Mouse (Mus musculus) midbrain, embryonic 15.5 days (tissue): ENCODE measurements around the gene Sec31b. TPM values are rescaled to one million over a fixed set of nuclear protein-coding genes. Genes with fewer than 3 reads are reported as not detected.
A peak's percentile ranks its signal among the peaks of the same experiment; 100 is the strongest.

Experiments used
- ATAC-seq: fragments of 200-750 bp; cut with Nextera tagmentation; replicated peaks from 2 replicates; pipeline ENCODE4 v1.8.0; 2017; ENCODE audit warnings: moderate TSS enrichment
- H3K27ac ChIP-seq: fragments of 300-500 bp; sonication (generic); 2 replicates; pipeline ENCODE4 v1.5.1; 2015; ENCODE audit warnings: mild to moderate bottlenecking, inconsistent platforms
- H3K27me3 ChIP-seq: fragments of 300-500 bp; sonication (generic); replicated peaks from 2 replicates; pipeline ENCODE4 v1.6.1; 2015; ENCODE audit warnings: inconsistent platforms
- H3K36me3 ChIP-seq: fragments of 300-500 bp; sonication (generic); replicated peaks from 2 replicates; pipeline ENCODE4 v1.6.1; 2015; ENCODE audit warnings: inconsistent platforms
- H3K4me1 ChIP-seq: fragments of 300-500 bp; sonication (generic); 2 replicates; pipeline ENCODE4 v1.6.1; 2015; ENCODE audit warnings: inconsistent platforms
- H3K4me2 ChIP-seq: fragments of 300-500 bp; sonication (generic); 2 replicates; pipeline ENCODE4 v1.6.1; 2015; ENCODE audit warnings: inconsistent platforms, mild to moderate bottlenecking, moderate library complexity
- H3K4me3 ChIP-seq: fragments of 300-500 bp; sonication (generic); 2 replicates; pipeline ENCODE4 v1.5.1; 2015; ENCODE audit warnings: mild to moderate bottlenecking, inconsistent platforms
- H3K9ac ChIP-seq: fragments of 300-500 bp; sonication (generic); 2 replicates; pipeline ENCODE4 v1.6.1; 2015; ENCODE audit warnings: mild to moderate bottlenecking, inconsistent platforms
- H3K9me3 ChIP-seq: fragments of 300-500 bp; sonication (generic); 2 replicates; pipeline ENCODE4 v1.6.1; 2016; ENCODE audit warnings: inconsistent platforms
- WGBS: fragments of 180-500 bp; shearing (Covaris S2); methylation state at CpG from one replicate; pipeline ENCODE4 v1.1.7; 2015; ENCODE audit warnings: mixed read lengths; 5-methylcytosine and 5-hydroxymethylcytosine counted together
- polyA plus RNA-seq: library from polyadenylated mRNA; unstranded; fragments of >200 nt; fragmentation: Nextera tagmentation; extraction: Ambion mirVana; gene quantifications from 2 replicates; pipeline ENCODE4 v1.2.1, GENCODE M21; 2015

Sec31b gene
- polyA plus RNA-seq, 1 experiment from 2014 or later, result 0.30 TPM

DNA sequence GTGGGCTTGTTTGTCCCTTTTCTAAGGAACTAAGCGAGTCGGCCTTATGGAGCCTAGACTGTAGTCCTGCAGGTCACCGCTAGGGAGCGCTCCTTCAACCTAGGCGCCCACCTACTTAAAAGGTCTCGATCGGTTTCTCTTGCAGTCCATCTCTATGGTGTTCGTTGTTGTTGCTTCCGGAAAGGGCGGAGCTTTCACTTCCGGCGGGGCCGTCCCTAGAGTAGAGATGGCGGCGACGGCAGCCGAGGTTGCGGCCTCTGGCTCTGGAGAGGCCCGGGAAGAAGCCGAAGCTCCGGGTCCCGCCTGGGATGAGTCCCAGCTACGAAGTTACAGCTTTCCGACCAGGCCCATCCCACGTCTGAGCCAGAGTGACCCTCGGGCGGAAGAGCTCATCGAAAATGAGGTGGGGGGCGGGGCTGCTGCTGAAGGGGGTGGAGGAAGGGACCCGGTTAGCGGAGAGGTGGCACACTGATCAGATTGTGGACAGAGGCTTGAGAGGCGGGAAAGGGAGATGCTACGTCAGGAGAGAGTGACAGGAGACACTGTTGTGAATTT is 17.1 kb upstream of the Sec31b start, which contains the start of gene Hif1an:
Gene Hif1an, plus strand, starts transcription at position 199 of the 555 bp plus-strand sequence.
- Histone ChIP-seq H3K4me1 (peaks cover 25% of the 10 kb centered on the region), H3K4me2 (peak within 1 kb of the TSS; percentile 56), H3K27me3 (peaks cover 6% of the 10 kb centered on the region; the same call in 1 of the 2 replicates), H3K9me3 (no peaks in the 10 kb centered on the region), H3K36me3 (peaks cover 15% of the 10 kb centered on the region), H3K9ac (peak within 1 kb of the TSS; percentile 60), H3K4me3 (peak within 1 kb of the TSS; percentile 68), H3K27ac (peak within 1 kb of the TSS; percentile 76)
- ATAC-seq, result peak; percentile 96
- under 1% methylated on average over 33 of the region's 33 CpGs for WGBS

DNA sequence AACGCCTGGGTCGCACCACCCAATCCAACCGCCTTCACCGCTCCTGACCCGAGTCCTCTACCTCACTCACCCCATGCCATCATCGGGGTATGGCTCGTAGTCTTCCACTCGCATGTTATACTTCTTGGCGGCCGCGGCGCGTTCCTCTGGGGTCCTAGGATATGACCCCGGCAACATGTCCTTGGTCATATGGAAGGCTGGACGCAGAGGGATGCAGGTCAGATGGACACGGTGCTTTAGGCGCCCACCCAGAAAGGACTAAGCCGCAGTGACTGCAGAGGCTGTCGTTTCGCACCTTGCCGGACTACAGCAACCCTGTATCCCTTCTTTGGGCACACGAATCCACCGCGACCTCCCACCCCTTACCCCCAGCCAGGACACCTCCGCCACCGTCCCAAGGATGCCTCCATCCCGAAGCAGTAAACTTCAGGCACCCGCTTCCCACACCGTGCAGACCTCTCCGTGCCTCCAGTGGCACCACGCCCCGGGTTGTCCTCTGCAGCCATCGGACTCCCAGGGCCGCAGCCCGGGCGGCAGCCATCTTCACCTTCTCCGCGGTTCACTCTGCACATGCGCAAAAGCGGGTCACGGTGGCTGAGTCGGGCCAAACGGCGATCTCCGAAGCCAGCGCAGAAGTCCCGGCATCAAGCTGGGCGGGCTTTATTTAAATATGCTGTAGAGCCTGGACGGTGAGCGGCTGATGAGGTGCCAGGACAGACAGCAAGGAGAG is 9.4 kb upstream of the Sec31b start, which contains the start of gene Ndufb8:
Gene Ndufb8, minus strand, starts transcription at position 580 of the 730 bp plus-strand sequence.
- H3K27ac ChIP-seq, result peak within 1 kb of the TSS; percentile 78
- peak within 1 kb of the TSS; percentile 90 for H3K9ac ChIP-seq
- WGBS, result under 1% methylated on average over 50 of the region's 50 CpGs
- peaks cover 25% of the 10 kb centered on the region for H3K36me3 ChIP-seq
- no peaks in the 10 kb centered on the region for H3K9me3 ChIP-seq
- peaks cover 19% of the 10 kb centered on the region for H3K4me1 ChIP-seq
- ATAC-seq, result peak; percentile 87
- peak within 1 kb of the TSS; percentile 93 for H3K4me2 ChIP-seq
- peak within 1 kb of the TSS; percentile 89 for H3K4me3 ChIP-seq
- peaks cover 6% of the 10 kb centered on the region; the same call in 1 of the 2 replicates for H3K27me3 ChIP-seq

DNA sequence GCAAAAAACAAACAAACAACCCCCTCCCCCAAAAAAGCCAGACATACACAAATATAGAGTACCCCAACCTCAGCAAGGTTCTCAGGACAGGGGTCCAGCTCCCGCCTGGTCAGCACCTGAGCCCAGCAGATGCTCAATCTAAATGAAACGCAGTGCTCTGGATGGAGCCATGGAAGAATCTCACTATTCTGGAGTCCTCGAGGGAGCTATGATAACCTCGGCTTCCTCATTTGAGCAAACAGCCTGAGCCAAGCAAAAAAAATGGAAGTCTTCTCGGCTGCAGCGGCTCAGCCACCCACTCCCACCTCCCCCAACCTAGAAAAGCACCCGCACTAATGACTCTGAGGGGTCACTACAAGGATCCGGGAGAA is 8.8 kb upstream of the Sec31b start:
- Histone ChIP-seq H3K36me3 (peaks cover 30% of the 10 kb centered on the region), H3K27me3 (peaks cover 6% of the 10 kb centered on the region; the same call in 1 of the 2 replicates), H3K9ac (peak overlapping the region; percentile 90), H3K4me2 (peak overlapping the region; percentile 93), H3K27ac (peak overlapping the region; percentile 78), H3K4me3 (peak overlapping the region; percentile 89), H3K4me1 (peaks cover 19% of the 10 kb centered on the region), H3K9me3 (no peaks in the 10 kb centered on the region)
- WGBS, result 4% methylated on average over 8 of the region's 8 CpGs
- peak; percentile 13; the same call in 1 of the 2 replicates for ATAC-seq

DNA sequence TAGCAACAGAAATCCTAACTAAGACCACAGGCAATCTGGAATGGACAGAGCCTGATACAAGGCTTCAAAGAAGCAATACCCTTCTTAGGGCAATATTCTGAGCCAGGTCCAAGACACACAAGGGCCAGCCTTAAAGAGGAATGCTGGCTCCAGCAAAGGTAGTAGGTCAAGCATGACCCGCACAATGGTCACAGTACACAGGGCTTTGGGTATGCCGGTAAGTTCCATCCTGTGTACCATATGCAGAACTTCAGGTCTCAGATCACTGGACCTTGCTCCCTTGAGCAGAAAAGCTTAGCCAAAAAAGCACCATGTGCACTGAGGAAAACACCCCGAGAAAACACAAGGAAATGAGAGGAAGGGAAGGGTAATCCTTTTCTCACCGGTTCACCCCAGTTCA is 7.6 kb upstream of the Sec31b start:
- Histone ChIP-seq H3K4me2 (peak overlapping the region; percentile 93; the same call in 1 of the 2 replicates), H3K27ac (no peak overlapping the region), H3K4me3 (no peak overlapping the region), H3K36me3 (peaks cover 39% of the 10 kb centered on the region), H3K9ac (no peak overlapping the region), H3K4me1 (peaks cover 19% of the 10 kb centered on the region), H3K9me3 (no peaks in the 10 kb centered on the region), H3K27me3 (no peaks in the 10 kb centered on the region)
- 95% methylated on average over 4 of the region's 4 CpGs for WGBS
- no peak for ATAC-seq

DNA sequence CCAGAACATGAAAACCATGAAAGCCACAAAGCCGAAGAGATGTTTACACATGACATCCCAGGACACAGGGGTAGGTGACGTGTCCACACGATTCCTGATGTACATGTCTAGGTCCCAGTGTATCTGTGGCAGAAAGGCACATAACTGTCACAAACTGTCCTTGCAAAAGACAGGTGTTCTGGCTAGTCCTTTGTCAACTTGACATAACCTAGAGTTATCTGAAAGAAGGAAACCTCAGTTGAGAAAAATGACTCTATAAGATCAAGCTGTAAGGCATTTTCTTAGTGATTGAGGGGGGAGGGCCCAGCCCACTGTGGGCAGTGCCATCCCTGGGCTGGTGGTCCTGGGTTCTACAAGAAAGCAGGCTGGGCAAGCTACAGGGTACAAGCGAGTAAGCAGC is 7.1 kb upstream of the Sec31b start, which contains the start of gene Gm20538:
Gene Gm20538, minus strand, starts transcription at position 101 of the 400 bp plus-strand sequence.
- no peak for ATAC-seq
- no peaks in the 10 kb centered on the region for H3K27me3 ChIP-seq
- H3K9me3 ChIP-seq, result no peaks in the 10 kb centered on the region
- 99% methylated on average over 4 of the region's 4 CpGs for WGBS
- H3K4me3 ChIP-seq, result no peak within 1 kb of the TSS
- H3K9ac ChIP-seq, result no peak within 1 kb of the TSS
- peaks cover 19% of the 10 kb centered on the region for H3K4me1 ChIP-seq
- no peak within 1 kb of the TSS for H3K27ac ChIP-seq
- peaks cover 43% of the 10 kb centered on the region for H3K36me3 ChIP-seq
- H3K4me2 ChIP-seq, result peak within 1 kb of the TSS; percentile 93; the same call in 1 of the 2 replicates

DNA sequence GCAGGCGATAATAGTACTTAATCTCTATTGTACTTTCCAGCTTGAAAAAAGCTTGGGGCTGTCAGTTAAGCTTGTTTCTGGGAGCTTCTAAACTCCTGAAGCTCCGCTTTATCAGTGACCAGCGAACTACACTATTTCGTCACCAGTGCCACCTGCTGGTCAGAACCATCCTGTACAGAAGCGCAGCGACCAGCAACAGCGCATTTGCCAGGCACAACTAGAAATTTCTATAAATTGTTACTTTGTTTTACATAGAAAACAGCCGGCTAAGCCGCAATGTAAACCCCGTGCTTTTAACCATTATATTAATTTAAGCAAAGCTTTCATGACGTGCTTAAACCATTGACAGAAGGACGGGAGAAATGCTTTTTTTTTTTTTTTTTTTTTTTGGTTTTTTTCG is 889 bp downstream of the Sec31b start:
- Histone ChIP-seq H3K9me3 (no peaks in the 10 kb centered on the region), H3K4me2 (peak overlapping the region; percentile 54), H3K27ac (no peak overlapping the region), H3K9ac (no peak overlapping the region), H3K4me3 (no peak overlapping the region), H3K27me3 (peaks cover 40% of the 10 kb centered on the region), H3K36me3 (peaks cover 15% of the 10 kb centered on the region), H3K4me1 (peaks cover 7% of the 10 kb centered on the region; the same call in 1 of the 2 replicates)
- WGBS, result 2% methylated on average over 13 of the region's 13 CpGs
- ATAC-seq, result no peak

GRCm38 (mm10) chr19:44544372-44544771 is 1.3 kb downstream of the Sec31b start:
- Histone ChIP-seq H3K4me3 (no peak overlapping the region), H3K4me2 (no peak overlapping the region), H3K9ac (no peak overlapping the region), H3K36me3 (0 out of 2 replicates have a peak, but pooled peaks cover 13% of the 10 kb centered on the region), H3K9me3 (no peaks in the 10 kb centered on the region), H3K27me3 (peaks cover 40% of the 10 kb centered on the region), H3K27ac (no peak overlapping the region), H3K4me1 (peaks cover 7% of the 10 kb centered on the region; the same call in 1 of the 2 replicates)
- no peak for ATAC-seq
- 50% methylated on average over 10 of the region's 10 CpGs for WGBS

- Histone ChIP-seq H3K36me3 (no peaks in the 10 kb centered on the region), H3K27ac (no peak overlapping the region), H3K9ac (no peak overlapping the region), H3K4me1 (peaks cover 7% of the 10 kb centered on the region; the same call in 1 of the 2 replicates), H3K4me3 (no peak overlapping the region), H3K4me2 (no peak overlapping the region), H3K9me3 (no peaks in the 10 kb centered on the region), H3K27me3 (peaks cover 40% of the 10 kb centered on the region)
- 90% methylated on average over 8 of the region's 8 CpGs for WGBS
- no peak for ATAC-seq
Observed at GRCm38 (mm10) chr19:44542694-44543178, 2.9 kb downstream of the Sec31b start.

GRCm38 (mm10) chr19:44537416-44537815 is 8.2 kb downstream of the Sec31b start:
- ATAC-seq, result no peak
- 90% methylated on average over 8 of the region's 8 CpGs for WGBS

DNA sequence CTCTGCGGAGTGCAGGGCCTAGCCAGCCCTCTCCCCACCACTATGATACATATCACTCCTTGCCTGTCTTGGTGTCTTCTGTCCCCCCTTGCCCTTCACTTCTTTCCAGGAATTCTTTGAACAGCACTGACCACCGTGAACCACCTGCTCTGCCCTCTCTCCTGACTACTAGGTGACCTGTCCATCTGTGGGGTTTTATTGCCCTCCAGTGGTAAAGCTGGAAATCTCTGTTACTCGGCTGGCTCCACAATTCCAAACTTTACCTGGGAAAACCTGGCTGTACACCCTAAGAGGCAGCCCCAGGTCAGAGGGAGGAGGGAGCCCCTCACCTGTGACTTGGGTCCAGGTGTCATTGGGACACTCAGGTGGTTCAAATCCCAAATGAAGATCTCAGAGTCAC is 10.3 kb downstream of the Sec31b start:
- Histone ChIP-seq H3K4me2 (no peak overlapping the region), H3K4me3 (no peak overlapping the region), H3K9ac (no peak overlapping the region), H3K9me3 (no peaks in the 10 kb centered on the region), H3K27ac (no peak overlapping the region), H3K4me1 (no peaks in the 10 kb centered on the region), H3K36me3 (no peaks in the 10 kb centered on the region), H3K27me3 (peaks cover 21% of the 10 kb centered on the region)
- no peak for ATAC-seq
- WGBS, result 26% methylated on average over 3 of the region's 3 CpGs

More at GRCm38 (mm10) chr19:44537416-44537815, 8.2 kb downstream of the Sec31b start:
- H3K4me3 ChIP-seq, result no peak overlapping the region
- no peak overlapping the region for H3K27ac ChIP-seq
- H3K27me3 ChIP-seq, result peaks cover 14% of the 10 kb centered on the region
- no peaks in the 10 kb centered on the region for H3K4me1 ChIP-seq
- H3K36me3 ChIP-seq, result no peaks in the 10 kb centered on the region
- H3K4me2 ChIP-seq, result no peak overlapping the region
- no peaks in the 10 kb centered on the region for H3K9me3 ChIP-seq
- H3K9ac ChIP-seq, result no peak overlapping the region

- peaks cover 43% of the 10 kb centered on the region for H3K27me3 ChIP-seq
- no peak for ATAC-seq
- no peak overlapping the region for H3K4me2 ChIP-seq
- H3K9ac ChIP-seq, result no peak overlapping the region
- no peaks in the 10 kb centered on the region for H3K4me1 ChIP-seq
- no peak overlapping the region for H3K27ac ChIP-seq
- 80% methylated on average over 6 of the region's 6 CpGs for WGBS
- no peak overlapping the region for H3K4me3 ChIP-seq
- H3K9me3 ChIP-seq, result no peaks in the 10 kb centered on the region
- H3K36me3 ChIP-seq, result no peaks in the 10 kb centered on the region
Observed at GRCm38 (mm10) chr19:44530018-44530417, 15.6 kb downstream of the Sec31b start.

DNA sequence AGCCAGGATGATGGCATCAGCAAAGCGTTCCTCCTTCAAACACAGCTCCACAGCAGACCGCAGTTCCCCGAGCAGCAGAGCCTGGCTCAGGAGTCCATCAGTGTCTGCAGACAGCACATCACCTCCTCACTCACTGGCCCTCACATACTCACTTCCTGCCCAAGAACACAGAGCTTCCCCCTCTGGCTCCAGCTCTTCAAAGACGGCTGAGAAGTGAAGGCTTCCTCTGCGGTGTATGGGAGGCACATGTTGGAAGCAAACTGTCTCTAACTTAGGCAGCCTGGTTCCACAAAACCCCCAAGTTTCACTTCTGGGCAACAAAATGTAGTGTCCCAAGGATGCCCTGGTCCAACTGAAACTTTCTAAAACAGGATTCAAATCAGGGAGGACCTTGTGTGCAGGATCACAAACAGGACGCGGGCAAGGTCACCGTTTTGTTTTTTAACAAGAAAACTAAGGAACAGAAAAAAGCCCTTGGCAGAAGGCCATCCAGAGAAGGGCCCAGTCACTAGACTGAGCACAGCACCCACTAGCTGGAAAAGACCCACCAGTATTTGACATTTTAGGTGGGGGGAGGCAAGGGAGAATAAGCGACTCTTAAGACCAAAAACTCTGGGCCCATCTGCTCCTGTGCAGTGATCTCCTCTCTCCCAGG is 20.0 kb downstream of the Sec31b start:
- H3K4me2 ChIP-seq, result no peak overlapping the region
- ATAC-seq, result no peak

More for the DNA sequence above, 20.0 kb downstream of the Sec31b start:
- H3K9ac ChIP-seq, result no peak overlapping the region
- H3K36me3 ChIP-seq, result no peaks in the 10 kb centered on the region
- no peak overlapping the region for H3K4me3 ChIP-seq
- no peak overlapping the region for H3K27ac ChIP-seq
- H3K27me3 ChIP-seq, result peaks cover 59% of the 10 kb centered on the region
- WGBS, result 85% methylated on average over 9 of the region's 9 CpGs
- H3K9me3 ChIP-seq, result no peaks in the 10 kb centered on the region
- no peaks in the 10 kb centered on the region for H3K4me1 ChIP-seq
